Mouse (Mus musculus): ENCODE measurements around the gene Spag6l.

Spag6l gene

DNA sequence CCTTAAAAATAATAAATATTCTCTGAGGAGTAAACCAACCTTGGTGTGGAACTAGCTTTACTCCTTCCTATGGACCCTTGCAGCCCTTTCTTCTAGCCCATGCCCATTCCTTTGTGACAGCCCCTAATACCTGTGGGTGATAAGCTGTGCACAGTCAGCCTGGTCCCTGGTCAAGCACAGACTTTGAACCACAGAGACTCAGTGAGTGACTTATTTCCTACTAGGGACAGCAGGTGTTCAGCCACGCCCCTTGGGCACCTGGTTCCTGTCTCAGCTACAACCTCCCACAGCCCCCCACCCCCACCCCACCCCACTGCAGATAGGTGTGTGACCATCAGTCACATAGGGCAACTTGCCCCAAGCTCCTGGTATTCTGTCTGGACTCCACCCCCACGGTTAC lies 22.9 kb downstream of the Spag6l start:
- TF ChIP-seq CTCF (conservative IDR thresholded peaks at IDR 0.05; ENCODE audit: low read length) = no peak
- H3K4me3 ChIP-seq (replicated peaks; ENCODE audit: low read length) = no peak overlapping the region
- peaks cover 12% of the 10 kb centered on the region; the same call in 1 of the 2 replicates for H3K9me3 ChIP-seq (ENCODE audit: low read length)
- H3K4me1 ChIP-seq (replicated peaks; ENCODE audit: low read depth, low read length) = no peaks in the 10 kb centered on the region
- H3K36me3 ChIP-seq (ENCODE audit: insufficient read depth, low read length) = no peaks in the 10 kb centered on the region
- H3K27me3 ChIP-seq (ENCODE audit: insufficient read depth, low read length) = peaks cover 2% of the 10 kb centered on the region; the same call in 1 of the 2 replicates
